Mouse (Mus musculus) heart, adult 8-10 months (tissue): ENCODE measurements around the gene Gm40460. TPM values are rescaled to one million over a fixed set of nuclear protein-coding genes. Genes with fewer than 3 reads are reported as not detected.
"Not testable (repeated sequence)": the region's sequence is repeated elsewhere in the genome, so short reads cannot be mapped to it uniquely, and the experiment has no call there.

ENCODE experiments used
- DNase-seq: peaks from one replicate; pipeline ENCODE4 v3.0.0; 2022; ENCODE audit warnings: low spot score
- total RNA-seq, 4 experiments: library from RNA; stranded (reverse); gene quantifications; 2 replicates each; pipeline ENCODE4 v1.2.4; 2022

The Gm40460 gene
- not detected for total RNA-seq

DNA sequence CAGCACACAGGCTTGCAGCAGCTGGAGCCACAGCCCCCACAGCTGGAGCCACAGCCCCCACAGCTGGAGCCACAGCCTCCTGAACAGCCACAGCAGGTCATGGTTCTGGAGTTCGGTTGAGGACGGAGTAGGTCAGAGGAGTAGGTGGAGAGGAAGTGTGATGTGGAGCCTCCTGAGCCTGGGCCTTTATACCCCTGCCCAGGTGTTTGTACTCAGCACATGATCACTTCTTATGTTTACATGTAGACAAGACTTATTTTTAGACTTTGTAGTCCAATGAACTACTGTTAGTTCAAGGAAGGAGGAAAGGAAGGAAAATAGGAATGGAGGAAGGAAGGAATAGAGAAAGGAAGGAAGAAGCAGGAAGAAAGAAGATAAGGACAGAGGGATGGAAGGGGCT, at the start of gene Gm40460:
Gene Gm40460, minus strand, starts transcription at position 101 of the 400 bp plus-strand sequence.
- no peak for DNase-seq

DNA sequence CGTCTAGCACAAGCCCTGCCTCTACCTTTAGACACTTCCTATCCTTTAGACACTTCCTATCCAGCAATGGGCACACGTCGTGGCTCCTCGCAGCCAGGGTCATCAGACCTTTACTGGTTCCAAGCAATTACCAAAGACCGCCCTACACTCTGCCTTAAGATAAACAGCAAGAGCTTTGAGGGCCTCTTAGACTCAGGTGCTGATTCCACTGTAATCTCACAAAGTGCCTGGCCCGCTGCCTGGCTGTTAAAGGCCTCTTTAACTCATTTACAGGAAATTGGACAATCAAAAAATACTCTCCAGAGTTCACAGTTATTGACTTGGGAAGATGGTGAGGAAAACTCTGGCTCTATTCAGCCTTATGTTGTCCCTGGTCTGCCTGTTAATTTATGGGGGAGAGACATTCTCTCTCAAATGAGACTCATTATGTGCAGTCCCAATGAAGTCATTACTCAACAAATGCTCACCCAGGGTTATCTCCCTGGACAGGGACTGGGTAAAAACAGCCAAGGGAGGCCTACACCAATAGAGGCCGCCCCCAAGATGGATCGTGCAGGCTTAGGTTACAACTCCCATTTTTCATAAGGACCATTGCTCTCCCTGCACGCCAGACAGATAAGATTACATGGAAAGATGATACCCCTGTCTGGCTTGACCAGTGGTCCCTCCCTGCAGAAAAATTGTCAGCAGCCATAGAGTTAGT, 45.2 kb upstream of the Gm40460 start:
- not testable (repeated sequence) for DNase-seq

DNA sequence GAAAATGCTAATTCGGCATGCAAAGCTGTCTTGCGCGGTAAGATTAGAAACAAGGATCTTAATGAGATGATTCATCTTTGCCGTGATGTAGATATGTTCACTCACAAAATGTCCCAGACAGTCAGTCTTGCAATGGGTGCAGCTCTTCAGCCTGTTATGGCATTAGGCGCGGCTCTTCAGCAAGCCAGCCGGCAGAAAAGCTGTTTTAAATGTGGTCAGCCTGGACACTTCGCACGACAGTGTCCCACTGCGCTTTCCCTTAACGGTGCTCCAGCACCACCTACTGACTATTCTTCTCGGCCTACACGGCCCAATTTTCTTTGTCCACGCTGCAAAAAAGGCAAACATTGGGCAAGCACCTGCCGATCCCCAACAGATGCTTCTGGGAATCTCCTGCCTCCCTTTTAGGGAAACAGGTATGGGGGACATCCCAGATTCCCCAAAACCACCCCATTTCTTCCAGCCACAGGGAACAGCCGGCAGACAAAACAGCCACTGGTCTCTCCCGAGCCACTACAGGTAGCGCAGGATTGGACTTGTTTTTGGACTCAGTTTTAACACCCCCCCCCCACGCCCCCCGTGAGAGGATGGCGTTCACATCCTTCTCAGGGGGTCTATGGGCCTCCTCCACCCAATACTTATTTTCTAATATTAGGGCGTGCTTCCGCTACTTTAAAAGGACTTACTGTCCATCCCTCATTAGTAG, 44.4 kb upstream of the Gm40460 start:
- DNase-seq: no peak

DNA sequence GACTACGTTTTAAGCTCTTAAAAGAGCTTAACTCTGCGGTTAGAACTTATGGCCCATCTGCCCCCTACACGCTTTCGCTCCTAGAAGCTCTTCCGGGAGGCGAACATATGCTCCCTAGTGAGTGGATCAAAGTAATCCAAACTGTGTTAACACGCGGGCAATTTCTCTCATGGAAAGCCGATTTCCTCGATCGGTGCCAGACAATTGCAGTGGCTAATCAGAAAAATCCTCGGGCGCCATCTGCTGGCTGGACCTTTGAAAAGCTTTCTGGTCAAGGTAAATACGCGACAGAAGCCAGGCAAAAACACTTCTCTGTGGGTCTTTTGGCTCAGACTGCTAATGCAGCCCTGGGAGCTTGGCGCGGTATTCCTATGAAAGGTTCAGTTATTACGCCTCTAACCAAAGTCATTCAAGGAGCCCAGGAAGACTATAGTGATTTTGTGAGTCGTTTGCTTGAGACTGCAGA, 43.8 kb upstream of the Gm40460 start:
- DNase-seq: peak; percentile 91

DNA sequence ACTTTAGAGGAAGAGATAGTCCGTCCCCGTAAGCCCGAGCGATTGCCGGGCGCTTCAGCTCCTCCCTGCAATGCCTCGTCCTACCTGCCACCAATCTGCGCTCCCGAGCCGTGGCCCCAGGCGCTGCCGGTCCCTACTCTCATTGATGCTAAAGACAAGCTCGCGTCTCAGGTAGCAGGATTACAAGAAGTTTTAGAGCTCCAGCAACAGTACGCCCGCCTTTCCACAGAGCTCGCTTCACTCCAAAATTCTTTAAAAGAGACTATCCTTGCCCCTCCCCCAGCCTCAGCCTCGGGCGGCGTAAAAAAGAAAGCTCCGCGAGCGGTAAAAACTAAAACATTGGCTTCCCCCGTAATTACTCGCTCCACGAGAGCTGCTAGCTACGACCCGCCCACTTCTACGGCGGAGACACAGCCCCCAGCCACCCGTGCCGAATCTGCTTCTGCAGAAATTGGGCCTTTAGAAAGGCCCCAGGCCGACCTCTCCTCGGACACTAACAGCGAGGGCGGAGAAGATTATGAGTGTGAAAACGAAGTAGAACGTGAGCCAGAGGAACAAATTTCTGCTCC, 43.2 kb upstream of the Gm40460 start:
- DNase-seq: peak; percentile 55

DNA sequence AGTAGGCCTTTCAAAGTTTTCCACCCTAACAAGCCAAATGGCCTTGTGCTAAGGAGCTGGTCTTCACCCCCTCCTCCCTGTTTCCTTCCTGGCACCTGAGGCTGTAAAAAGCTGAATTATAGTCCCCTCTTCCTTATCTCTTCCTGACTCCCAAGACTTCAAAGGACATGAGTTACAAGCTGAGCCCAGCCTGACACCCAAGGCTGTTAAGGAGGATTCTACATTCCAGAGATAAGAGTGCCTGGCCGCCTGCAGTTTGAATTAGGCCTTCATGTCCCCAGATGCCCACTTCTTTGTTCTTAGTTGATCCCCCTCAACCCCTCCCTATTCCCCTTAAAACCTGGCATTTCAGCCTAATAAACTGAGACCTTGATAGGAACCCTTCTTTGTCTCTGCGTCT, 42.0 kb upstream of the Gm40460 start:
- DNase-seq: not testable (repeated sequence)

DNA sequence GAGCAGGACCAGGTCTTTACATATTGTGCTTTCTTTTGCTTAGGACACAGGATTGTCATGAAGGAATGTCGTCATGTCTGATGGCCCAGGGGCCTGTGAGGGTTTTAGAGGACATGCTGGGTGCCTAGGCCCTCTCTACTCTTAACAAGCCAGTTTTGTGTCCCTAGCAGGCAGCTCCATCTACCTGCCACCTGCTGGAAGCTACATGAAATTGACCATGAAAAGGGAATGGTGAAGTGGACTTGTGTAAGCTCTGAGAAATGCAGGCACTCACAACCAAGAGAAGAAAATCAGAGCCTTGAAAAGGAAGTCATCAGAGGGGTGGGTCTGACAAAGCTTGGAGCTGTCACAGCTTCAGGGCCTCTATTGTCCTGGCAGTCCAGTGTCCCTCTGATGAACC, 38.4 kb upstream of the Gm40460 start:
- not testable (repeated sequence) for DNase-seq

DNA sequence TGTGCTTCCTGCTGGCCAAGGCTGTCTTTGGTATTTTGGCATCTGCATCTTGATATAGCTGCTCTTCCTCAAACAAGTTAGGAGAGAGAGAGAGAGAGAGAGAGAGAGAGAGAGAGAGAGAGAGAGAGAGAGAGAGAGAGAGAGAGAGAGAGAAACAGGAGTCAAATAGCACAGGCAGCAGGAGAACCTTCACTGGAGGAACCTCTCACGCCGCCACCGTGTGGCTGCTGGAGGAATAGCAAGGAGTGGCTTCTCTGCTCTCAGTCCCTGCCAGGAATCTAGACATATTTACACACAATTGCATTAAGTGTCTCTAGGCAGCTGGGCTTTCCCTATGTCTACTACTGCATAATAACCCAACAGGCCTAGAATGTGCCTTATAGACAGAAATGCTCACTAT, 37.3 kb upstream of the Gm40460 start:
- not testable (repeated sequence) for DNase-seq

DNA sequence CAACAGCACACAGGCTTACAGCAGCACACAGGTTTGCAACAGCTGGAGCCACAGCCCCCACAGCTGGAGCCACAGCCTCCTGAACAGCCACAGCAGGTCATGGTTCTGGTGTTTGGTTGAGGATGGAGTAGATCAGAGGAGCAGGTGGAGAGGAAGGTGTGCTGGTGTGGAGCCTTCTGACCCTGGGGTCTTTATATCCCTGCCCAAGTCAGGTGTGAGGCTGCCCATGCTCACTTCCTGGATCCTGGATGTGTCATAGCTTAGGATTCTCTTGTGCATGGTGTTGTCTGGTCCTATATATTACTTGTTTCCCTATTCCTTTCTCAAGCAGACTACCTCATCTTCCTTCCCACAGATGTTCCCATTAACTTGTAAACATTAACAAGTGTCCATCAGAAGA, 33.4 kb upstream of the Gm40460 start, which contains the start of gene Gm4559:
Gene Gm4559, minus strand, starts transcription at position 101 of the 400 bp plus-strand sequence.
- DNase-seq: not testable (repeated sequence)

DNA sequence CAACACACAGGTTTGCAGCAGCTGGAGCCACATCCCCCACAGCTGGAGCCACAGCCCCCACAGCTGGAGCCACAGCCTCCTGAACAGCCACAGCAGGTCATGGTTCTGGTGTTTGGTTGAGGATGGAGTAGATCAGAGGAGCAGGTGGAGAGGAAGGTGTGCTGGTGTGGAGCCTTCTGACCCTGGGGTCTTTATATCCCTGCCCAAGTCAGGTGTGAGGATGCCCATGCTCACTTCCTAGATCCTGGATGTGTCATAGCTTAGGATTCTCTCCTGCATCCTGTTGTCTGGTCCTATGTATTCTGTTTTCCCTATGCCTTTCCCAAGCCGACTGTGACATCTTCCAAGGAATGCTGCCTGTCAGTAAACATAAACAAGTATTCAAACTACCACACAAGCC, 17.4 kb upstream of the Gm40460 start, which contains the start of gene Gm2431:
Gene Gm2431, minus strand, starts transcription at position 101 of the 400 bp plus-strand sequence.
- DNase-seq: not testable (repeated sequence)

DNA sequence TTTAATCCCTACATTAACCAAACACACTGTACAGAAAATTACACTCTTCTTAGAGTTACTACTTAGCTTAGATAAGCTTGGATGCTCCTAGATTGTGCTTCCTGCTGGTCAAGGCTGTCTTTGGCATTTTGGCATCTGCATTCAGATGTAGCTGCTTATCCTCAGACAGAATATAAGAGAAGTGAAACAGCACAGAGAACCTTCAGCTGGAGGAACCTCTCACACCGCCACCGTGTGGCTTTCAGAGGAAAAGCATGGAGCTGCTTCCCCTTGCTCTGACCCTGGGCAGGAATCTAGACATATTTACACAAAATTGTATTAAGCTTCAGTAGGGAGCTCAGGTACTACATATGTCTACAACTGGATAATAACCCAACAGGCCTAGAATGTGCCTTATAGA, 14.6 kb upstream of the Gm40460 start:
- DNase-seq: no peak

DNA sequence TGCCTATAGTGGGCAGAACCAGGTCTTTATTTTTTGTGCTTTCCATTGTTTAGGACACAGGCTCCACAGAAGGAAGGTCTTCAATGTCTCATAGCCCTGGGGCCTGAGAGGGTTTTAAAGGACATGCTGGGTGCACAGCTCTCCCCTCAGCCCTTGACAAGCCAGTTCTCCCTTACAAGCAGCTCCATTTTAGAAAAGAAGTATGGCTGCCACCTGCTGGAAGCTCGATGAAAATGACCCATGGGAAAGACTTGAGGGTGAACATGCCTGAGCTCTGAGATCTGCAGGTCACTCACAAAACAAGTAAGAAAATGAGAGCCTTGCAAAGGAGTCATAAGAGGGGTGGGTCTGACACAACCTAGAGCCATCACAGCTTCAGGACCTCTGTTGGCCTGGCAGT, 8.9 kb upstream of the Gm40460 start:
- DNase-seq: peak; percentile 22

DNA sequence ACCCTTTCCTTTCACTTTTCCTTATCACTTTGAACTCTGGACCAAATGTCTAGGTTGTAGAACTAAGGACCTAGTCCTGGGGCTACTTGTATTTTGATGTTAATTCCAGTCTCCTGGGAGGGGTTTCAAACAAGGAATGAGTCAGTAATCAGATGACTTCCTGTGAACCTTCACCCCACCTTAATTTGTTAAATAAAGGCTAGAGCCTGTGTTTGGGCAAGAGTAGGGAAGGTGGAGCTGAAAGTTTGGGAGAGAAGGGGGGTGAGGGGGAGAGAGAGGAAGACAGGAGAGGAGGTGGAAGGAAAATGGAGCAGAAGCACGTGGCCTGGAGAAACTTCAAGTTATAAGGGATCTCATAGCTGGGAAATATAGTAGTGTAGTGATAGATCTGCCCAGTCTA, 9.3 kb downstream of the Gm40460 start:
- DNase-seq: no peak

DNA sequence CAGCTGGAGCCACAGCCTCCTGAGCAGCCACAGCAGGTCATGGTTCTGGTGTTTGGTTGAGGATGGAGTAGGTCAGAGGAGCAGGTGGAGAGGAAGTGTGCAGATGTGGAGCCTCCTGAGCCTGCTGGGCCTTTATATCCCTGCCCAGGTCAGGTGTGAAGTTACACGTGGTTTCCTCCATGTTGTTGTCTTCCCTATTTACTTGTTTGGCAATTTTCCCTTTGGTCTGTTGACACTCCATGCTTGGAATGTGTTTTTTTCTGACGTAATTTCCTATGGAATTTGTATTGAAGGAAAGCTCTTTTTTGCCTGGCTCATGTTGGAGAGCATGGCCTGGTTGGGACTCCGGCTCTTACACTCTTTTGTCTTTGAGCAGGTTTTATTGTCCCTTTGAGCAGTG, 11.0 kb downstream of the Gm40460 start, which contains the start of gene Krtap5-5:
Gene Krtap5-5, minus strand, starts transcription at position 101 of the 400 bp plus-strand sequence.
- DNase-seq: peak; percentile 7

DNA sequence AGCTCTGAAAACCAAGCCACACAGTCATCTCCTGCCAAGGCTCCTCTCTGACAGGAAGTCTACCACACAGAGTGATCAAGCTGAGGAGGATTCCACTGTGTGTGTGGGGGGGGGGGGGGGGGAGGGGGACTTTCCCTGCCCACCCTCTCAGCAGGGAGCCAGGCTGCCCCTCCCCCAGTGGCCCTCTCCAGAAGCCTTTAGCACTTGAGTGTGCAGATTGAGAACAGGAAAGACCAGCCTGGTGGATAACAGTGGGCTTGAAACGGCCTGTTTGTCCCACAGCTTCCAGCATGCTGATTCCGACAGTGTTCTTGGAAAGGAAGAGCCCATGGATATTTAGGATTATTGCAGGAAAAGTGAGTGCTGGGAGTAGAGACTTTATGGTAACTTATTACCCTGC, 16.4 kb downstream of the Gm40460 start:
- no peak for DNase-seq

DNA sequence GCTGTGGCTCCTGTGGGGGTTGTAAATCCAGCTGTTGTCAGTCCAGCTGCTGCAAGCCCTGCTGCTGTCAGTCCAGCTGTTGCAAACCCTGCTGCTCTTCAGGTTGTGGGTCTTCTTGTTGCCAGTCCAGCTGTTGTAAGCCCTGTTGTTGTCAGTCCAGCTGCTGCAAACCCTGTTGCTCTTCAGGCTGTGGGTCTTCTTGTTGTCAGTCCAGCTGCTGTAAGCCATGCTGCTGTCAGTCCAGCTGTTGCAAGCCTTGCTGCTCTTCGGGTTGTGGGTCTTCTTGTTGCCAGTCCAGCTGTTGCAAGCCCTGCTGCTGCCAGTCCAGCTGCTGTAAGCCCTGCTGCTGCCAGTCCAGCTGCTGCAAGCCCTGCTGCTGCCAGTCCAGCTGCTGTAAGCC, 28.7 kb downstream of the Gm40460 start:
- DNase-seq: not testable (repeated sequence)

DNA sequence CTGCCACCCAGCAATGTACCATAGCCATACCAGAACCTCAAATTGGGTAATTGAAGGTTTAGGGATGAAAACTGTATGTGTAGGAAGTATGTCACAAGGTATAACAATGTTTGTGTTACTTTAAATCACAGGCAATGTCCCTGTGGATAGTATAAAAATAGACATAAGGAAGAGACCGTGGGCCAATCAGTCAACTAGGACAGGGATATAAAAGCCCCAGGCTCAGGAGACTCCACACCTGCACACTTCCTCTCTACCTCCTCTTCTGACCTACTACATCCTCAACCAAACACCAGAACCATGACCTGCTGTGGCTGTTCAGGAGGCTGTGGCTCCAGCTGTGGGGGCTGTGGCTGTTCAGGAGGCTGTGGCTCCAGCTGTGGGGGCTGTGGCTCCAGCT, 29.3 kb downstream of the Gm40460 start, which contains the start of gene Gm7579:
Gene Gm7579, plus strand, starts transcription at position 301 of the 400 bp plus-strand sequence.
- DNase-seq: no peak

DNA sequence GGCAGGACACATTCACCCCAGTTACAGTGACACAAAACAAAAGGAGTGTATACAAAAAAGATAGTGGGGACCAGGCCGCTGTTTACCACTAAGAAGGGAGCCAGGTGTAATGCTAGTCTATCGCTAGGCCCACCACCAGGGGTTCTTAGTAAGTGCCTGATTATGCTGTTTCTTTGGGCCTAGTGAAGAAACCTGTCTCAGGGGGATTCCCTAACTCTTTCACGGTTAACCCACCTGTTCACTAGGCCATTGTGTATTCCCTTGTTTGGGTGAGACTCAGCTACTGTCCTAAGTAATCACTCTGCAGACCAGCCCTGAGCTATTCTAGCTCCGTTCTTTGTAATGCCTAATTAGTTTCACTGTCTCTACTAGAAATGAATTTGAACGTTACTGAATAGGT, 34.0 kb downstream of the Gm40460 start:
- DNase-seq: not testable (repeated sequence)

DNA sequence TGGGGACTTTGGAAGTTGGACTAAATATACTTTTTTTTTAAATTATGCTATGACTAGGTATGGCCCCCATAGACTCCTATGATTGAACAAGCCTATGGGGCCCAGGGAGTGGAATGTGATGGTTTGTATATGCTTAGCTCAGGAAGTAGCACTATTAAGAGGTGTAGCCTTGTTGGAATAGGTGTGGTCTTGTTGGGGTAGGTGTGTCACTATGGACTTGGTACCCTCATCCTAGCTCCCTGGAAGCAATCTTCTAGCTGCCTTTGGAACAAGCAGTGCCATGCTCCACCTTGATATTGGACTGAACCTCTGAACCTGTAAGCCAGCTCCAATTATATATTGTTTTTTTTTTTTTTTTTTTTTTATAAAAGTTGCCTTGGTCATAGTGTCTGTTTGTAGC, 35.4 kb downstream of the Gm40460 start:
- no peak for DNase-seq

DNA sequence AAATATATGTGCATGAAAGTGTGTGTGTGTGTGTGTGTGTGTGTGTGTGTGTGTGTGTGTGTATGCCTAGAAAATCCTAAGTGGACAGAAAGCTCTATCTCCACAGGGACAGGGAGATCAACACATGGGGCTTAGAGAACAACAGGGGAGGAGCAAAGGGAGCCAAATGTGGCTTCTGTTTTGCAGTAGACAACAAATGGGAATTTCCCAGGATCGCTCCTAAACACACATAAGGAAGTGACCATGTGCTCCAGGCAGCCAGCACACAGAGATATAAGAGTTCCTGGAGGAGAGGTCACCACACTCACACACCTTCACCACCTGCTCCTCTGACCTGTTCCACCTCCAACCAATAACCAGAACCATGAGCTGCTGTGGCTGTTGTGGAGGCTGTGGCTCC, 39.8 kb downstream of the Gm40460 start, which contains the start of gene Krtap5-3:
Gene Krtap5-3, plus strand, starts transcription at position 301 of the 400 bp plus-strand sequence.
- DNase-seq: no peak

DNA sequence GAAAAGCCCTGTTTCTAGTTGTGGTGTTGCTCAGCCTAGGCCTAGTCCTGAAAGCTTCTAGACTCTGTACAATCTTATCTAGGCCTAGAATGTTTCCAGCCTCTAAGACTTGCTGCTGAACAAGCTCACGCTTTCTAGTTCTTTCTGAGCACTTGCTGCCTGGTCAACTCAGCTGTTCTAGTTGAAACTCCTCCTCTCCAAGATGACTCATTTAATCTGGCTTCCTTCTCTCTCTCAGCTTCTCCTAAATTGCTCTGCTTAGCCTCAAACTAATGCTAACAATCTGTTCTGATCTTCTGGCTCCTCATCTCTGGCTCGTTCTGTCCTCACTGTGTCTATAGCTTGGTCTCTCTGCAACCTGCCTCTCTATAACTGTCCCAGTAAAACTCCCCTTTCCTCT, 42.1 kb downstream of the Gm40460 start:
- no peak for DNase-seq
